Mouse (Mus musculus) lung, postnatal 25 days (tissue): Measurements from ENCODE around the gene Slc41a3.

Experiments
- DNase-seq: peaks from one replicate; pipeline ENCODE4 v3.0.0; 2022; ENCODE audit warnings: low spot score

Slc41a3 gene

GRCm38 (mm10) chr6:90683831-90684532, 79.5 kb downstream of the Slc41a3 start:
- no peak for DNase-seq

GRCm38 (mm10) chr6:90686812-90687211, 82.3 kb downstream of the Slc41a3 start:
- DNase-seq: no peak

GRCm38 (mm10) chr6:90688003-90688402, 83.5 kb downstream of the Slc41a3 start:
- no peak for DNase-seq

- no peak for DNase-seq
Measured at GRCm38 (mm10) chr6:90688742-90689141, 84.2 kb downstream of the Slc41a3 start.

- DNase-seq: no peak
Measured at GRCm38 (mm10) chr6:90689500-90689899, 85.0 kb downstream of the Slc41a3 start.

GRCm38 (mm10) chr6:90691935-90692334, 87.4 kb downstream of the Slc41a3 start:
- no peak for DNase-seq

- no peak for DNase-seq
Measured at GRCm38 (mm10) chr6:90692404-90692803, 87.9 kb downstream of the Slc41a3 start.

GRCm38 (mm10) chr6:90695754-90696153, 91.2 kb downstream of the Slc41a3 start:
- no peak for DNase-seq
